Mouse (Mus musculus) forebrain, postnatal 0 days (tissue): ENCODE results near the gene Lce1k. TPM values are rescaled to one million over a fixed set of nuclear protein-coding genes. Genes with fewer than 3 reads are reported as not detected.
"Not testable (repeated sequence)": the region's sequence is repeated elsewhere in the genome, so short reads cannot be mapped to it uniquely, and the experiment has no call there.

ENCODE experiments used
- ATAC-seq: fragments of 200-750 bp; cut with Nextera tagmentation; 2 replicates; pipeline ENCODE4 v1.8.0; 2017; ENCODE audit warnings: mild to moderate bottlenecking, moderate library complexity
- DNase-seq: peaks from one replicate; pipeline ENCODE4 v3.0.0-alpha.2; 2015
- H3K27ac ChIP-seq: fragments of 300-500 bp; sonication (generic); 2 replicates; pipeline ENCODE4 v1.5.1; 2014; ENCODE audit warnings: low read depth, mild to moderate bottlenecking, antibody characterized with exemption, low read length, moderate library complexity, mixed read lengths
- H3K27me3 ChIP-seq: fragments of 300-500 bp; sonication (generic); 2 replicates; pipeline ENCODE4 v1.6.1; 2014; ENCODE audit warnings: mild to moderate bottlenecking, low read length, mixed read lengths; ENCODE audit not compliant: insufficient read depth
- H3K36me3 ChIP-seq: fragments of 300-500 bp; sonication (generic); 2 replicates; pipeline ENCODE4 v1.6.1; 2014; ENCODE audit warnings: mild to moderate bottlenecking, moderate library complexity; ENCODE audit not compliant: insufficient read depth
- H3K4me1 ChIP-seq: fragments of 300-500 bp; sonication (generic); 2 replicates; pipeline ENCODE4 v1.6.1; 2014; ENCODE audit warnings: antibody characterized with exemption; ENCODE audit not compliant: insufficient read depth
- H3K4me2 ChIP-seq: fragments of 300-500 bp; sonication (generic); 2 replicates; pipeline ENCODE4 v1.6.1; 2014; ENCODE audit warnings: low read depth, mild to moderate bottlenecking, moderate library complexity
- H3K4me3 ChIP-seq: fragments of 300-500 bp; sonication (generic); 2 replicates; pipeline ENCODE4 v1.5.1; 2014; ENCODE audit warnings: low read depth, low read length, mixed read lengths
- H3K9ac ChIP-seq: fragments of 300-500 bp; sonication (generic); 2 replicates; pipeline ENCODE4 v1.6.1; 2014; ENCODE audit warnings: mild to moderate bottlenecking
- H3K9me3 ChIP-seq: fragments of 300-500 bp; sonication (generic); 2 replicates; pipeline ENCODE4 v1.6.1; 2016; ENCODE audit warnings: low read length
- CTCF ChIP-seq: sonication (generic); IDR thresholded peaks from 2 replicates; pipeline ENCODE4 v1.5.1; 2016; ENCODE audit warnings: antibody characterized with exemption, control low read depth, low read depth
- WGBS: fragments of 180-500 bp; shearing (Covaris S2); extraction: QIAGEN DNeasy Blood & Tissue Kit; methylation state at CpG from one replicate; pipeline ENCODE4 v1.1.7; 2014; 5-methylcytosine and 5-hydroxymethylcytosine counted together
- polyA plus RNA-seq: library from polyadenylated mRNA; unstranded; fragments of >200 nt; fragmentation: Nextera tagmentation; extraction: Ambion mirVana; gene quantifications from 2 replicates; pipeline ENCODE4 v1.2.1, GENCODE M21; 2015
- total RNA-seq: library from RNA; depleted of rRNA; stranded (reverse); fragments of >200 nt; gene quantifications from 2 replicates; pipeline ENCODE4 v1.2.3, GENCODE M21; 2014; rRNA removed

The Lce1k gene
- total RNA-seq (not detected in 2 replicates), polyA plus RNA-seq (not detected in 2 replicates)

- Histone ChIP-seq H3K27me3 (no peaks in the 10 kb centered on the region), H3K9me3 (no peaks in the 10 kb centered on the region), H3K9ac (no peak within 1 kb of the TSS), H3K27ac (no peak within 1 kb of the TSS), H3K4me1 (no peaks in the 10 kb centered on the region), H3K4me3 (no peak within 1 kb of the TSS), H3K4me2 (no peak within 1 kb of the TSS), H3K36me3 (no peaks in the 10 kb centered on the region)
- no peak for DNase-seq
- TF ChIP-seq CTCF = no peak
- no peak for ATAC-seq
These were observed at the start of gene Lce1k for GRCm38 (mm10) chr3:92807791-92808190. Gene Lce1k, minus strand, starts transcription at chr3:92807891.

- no peak within 1 kb of the TSS for H3K9ac ChIP-seq
- DNase-seq = no peak
- no peak within 1 kb of the TSS for H3K4me2 ChIP-seq
- TF ChIP-seq CTCF = no peak
- H3K27me3 ChIP-seq = no peaks in the 10 kb centered on the region
- H3K4me3 ChIP-seq = no peak within 1 kb of the TSS
- H3K4me1 ChIP-seq = no peaks in the 10 kb centered on the region
- H3K27ac ChIP-seq = no peak within 1 kb of the TSS
- H3K9me3 ChIP-seq = no peaks in the 10 kb centered on the region
- ATAC-seq = no peak
- WGBS = 87% methylated on average over 3 of the region's 3 CpGs
- no peaks in the 10 kb centered on the region for H3K36me3 ChIP-seq
These were observed 43.5 kb upstream of the Lce1k start, which contains the start of gene Lce1l for GRCm38 (mm10) chr3:92851186-92851585. Gene Lce1l, minus strand, starts transcription at chr3:92851286.

GRCm38 (mm10) chr3:92827108-92827507 lies 19.4 kb upstream of the Lce1k start, which contains the start of gene Kprp:
Gene Kprp, minus strand, starts transcription at chr3:92827247.
- WGBS = 31% methylated on average over 1 of the region's 1 CpGs
- no peak within 1 kb of the TSS for H3K4me3 ChIP-seq
- H3K27me3 ChIP-seq = no peaks in the 10 kb centered on the region
- no peak for TF ChIP-seq CTCF
- no peak within 1 kb of the TSS for H3K9ac ChIP-seq
- ATAC-seq = no peak
- no peaks in the 10 kb centered on the region for H3K4me1 ChIP-seq
- no peak within 1 kb of the TSS for H3K4me2 ChIP-seq
- no peaks in the 10 kb centered on the region for H3K9me3 ChIP-seq
- DNase-seq = no peak
- no peaks in the 10 kb centered on the region for H3K36me3 ChIP-seq
- H3K27ac ChIP-seq = no peak within 1 kb of the TSS

- Histone ChIP-seq H3K36me3 (no peaks in the 10 kb centered on the region), H3K9me3 (no peaks in the 10 kb centered on the region), H3K4me3 (no peak overlapping the region), H3K9ac (no peak overlapping the region), H3K27me3 (no peaks in the 10 kb centered on the region), H3K27ac (no peak overlapping the region), H3K4me2 (no peak overlapping the region), H3K4me1 (no peaks in the 10 kb centered on the region)
- ATAC-seq (peak; percentile 40; the same call in 1 of the 2 replicates), DNase-seq (no peak)
- TF ChIP-seq CTCF = peak; percentile 46
- WGBS = 24% methylated on average over 1 of the region's 1 CpGs
These were observed 18.1 kb upstream of the Lce1k start for GRCm38 (mm10) chr3:92825808-92826207.

GRCm38 (mm10) chr3:92816036-92816435 lies 8.3 kb upstream of the Lce1k start:
- H3K9me3 ChIP-seq, H3K27me3 ChIP-seq, ATAC-seq, H3K9ac ChIP-seq, H3K36me3 ChIP-seq, H3K27ac ChIP-seq, H3K4me3 ChIP-seq, H3K4me2 ChIP-seq, DNase-seq, H3K4me1 ChIP-seq: not testable (repeated sequence)
- WGBS = 91% methylated on average over 2 of the region's 2 CpGs

GRCm38 (mm10) chr3:92815581-92815980 lies 7.9 kb upstream of the Lce1k start:
- H3K27ac ChIP-seq = no peak overlapping the region
- no peaks in the 10 kb centered on the region for H3K9me3 ChIP-seq
- H3K4me2 ChIP-seq = no peak overlapping the region
- 94% methylated on average over 3 of the region's 3 CpGs for WGBS
- no peaks in the 10 kb centered on the region for H3K27me3 ChIP-seq
- H3K9ac ChIP-seq = no peak overlapping the region
- TF ChIP-seq CTCF = no peak
- H3K4me1 ChIP-seq = no peaks in the 10 kb centered on the region
- no peaks in the 10 kb centered on the region for H3K36me3 ChIP-seq
- DNase-seq (no peak), ATAC-seq (no peak)
- no peak overlapping the region for H3K4me3 ChIP-seq

GRCm38 (mm10) chr3:92790414-92790813 lies 17.3 kb downstream of the Lce1k start, which contains the start of gene Lce1j:
Gene Lce1j, minus strand, starts transcription at chr3:92790514.
- DNase-seq (no peak), ATAC-seq (no peak)
- H3K27ac ChIP-seq = no peak within 1 kb of the TSS
- H3K9ac ChIP-seq = no peak within 1 kb of the TSS
- no peak within 1 kb of the TSS for H3K4me2 ChIP-seq
- TF ChIP-seq CTCF = no peak
- no peaks in the 10 kb centered on the region for H3K9me3 ChIP-seq
- WGBS = 91% methylated on average over 1 of the region's 1 CpGs
- no peaks in the 10 kb centered on the region for H3K36me3 ChIP-seq
- H3K27me3 ChIP-seq = no peaks in the 10 kb centered on the region
- H3K4me1 ChIP-seq = no peaks in the 10 kb centered on the region
- H3K4me3 ChIP-seq = no peak within 1 kb of the TSS

GRCm38 (mm10) chr3:92778799-92779198 lies 28.9 kb downstream of the Lce1k start, which contains the start of gene Lce1i:
Gene Lce1i, minus strand, starts transcription at chr3:92778899.
- TF ChIP-seq CTCF = no peak
- no peaks in the 10 kb centered on the region for H3K36me3 ChIP-seq
- no peak within 1 kb of the TSS for H3K27ac ChIP-seq
- H3K9ac ChIP-seq = no peak within 1 kb of the TSS
- 89% methylated on average over 1 of the region's 1 CpGs for WGBS
- DNase-seq (no peak), ATAC-seq (no peak)
- no peak within 1 kb of the TSS for H3K4me3 ChIP-seq
- no peaks in the 10 kb centered on the region for H3K27me3 ChIP-seq
- H3K9me3 ChIP-seq = no peaks in the 10 kb centered on the region
- no peaks in the 10 kb centered on the region for H3K4me1 ChIP-seq
- no peak within 1 kb of the TSS for H3K4me2 ChIP-seq
